Mouse (Mus musculus) R1 (cell line): ENCODE measurements around the gene Arhgef3.

Experiments used
- DNase-seq: peaks from one replicate; pipeline ENCODE4 v3.0.0-alpha.2; 2018; ENCODE audit warnings: low read depth, low spot score

The Arhgef3 gene

GRCm38 (mm10) chr14:27310559-27311242, 196.0 kb downstream of the Arhgef3 start:
- no peak for DNase-seq

- no peak for DNase-seq
Observed at GRCm38 (mm10) chr14:27312380-27312779, 197.7 kb downstream of the Arhgef3 start.

- no peak for DNase-seq
Observed at GRCm38 (mm10) chr14:27315737-27316136, 201.0 kb downstream of the Arhgef3 start.

GRCm38 (mm10) chr14:27317146-27317545, 202.4 kb downstream of the Arhgef3 start:
- no peak for DNase-seq

GRCm38 (mm10) chr14:27319386-27319785, 204.7 kb downstream of the Arhgef3 start:
- DNase-seq, result peak; percentile 67

GRCm38 (mm10) chr14:27322041-27322440, 207.3 kb downstream of the Arhgef3 start:
- no peak for DNase-seq

GRCm38 (mm10) chr14:27324689-27325088, 210.0 kb downstream of the Arhgef3 start:
- DNase-seq, result no peak

- DNase-seq, result no peak
Observed at GRCm38 (mm10) chr14:27325537-27325936, 210.8 kb downstream of the Arhgef3 start.

- DNase-seq, result no peak
Observed at GRCm38 (mm10) chr14:27327862-27328261, 213.2 kb downstream of the Arhgef3 start.

GRCm38 (mm10) chr14:27328952-27329351, 214.3 kb downstream of the Arhgef3 start:
- DNase-seq, result no peak

GRCm38 (mm10) chr14:27331490-27332035, 216.9 kb downstream of the Arhgef3 start:
- DNase-seq, result no peak

- DNase-seq, result no peak
Observed at GRCm38 (mm10) chr14:27332359-27332987, 217.8 kb downstream of the Arhgef3 start.

GRCm38 (mm10) chr14:27335331-27336207, 220.9 kb downstream of the Arhgef3 start:
- peak; percentile 92 for DNase-seq

- DNase-seq, result peak; percentile 42
Observed at GRCm38 (mm10) chr14:27336208-27337114, 221.8 kb downstream of the Arhgef3 start.

GRCm38 (mm10) chr14:27337156-27337555, 222.5 kb downstream of the Arhgef3 start:
- no peak for DNase-seq

- peak; percentile 66 for DNase-seq
Observed at GRCm38 (mm10) chr14:27338034-27338708, 223.5 kb downstream of the Arhgef3 start.

- no peak for DNase-seq
Observed at GRCm38 (mm10) chr14:27340682-27341415, 226.2 kb downstream of the Arhgef3 start.

GRCm38 (mm10) chr14:27341486-27341885, 226.8 kb downstream of the Arhgef3 start:
- DNase-seq, result no peak

- no peak for DNase-seq
Observed at GRCm38 (mm10) chr14:27342451-27342850, 227.8 kb downstream of the Arhgef3 start.
